Mouse (Mus musculus) neural tube, embryonic 14.5 days (tissue): ENCODE results near the gene Rfx7. TPM values are rescaled to one million over a fixed set of nuclear protein-coding genes. Genes with fewer than 3 reads are reported as not detected.

ENCODE experiments used
- microRNA-seq: library from miRNA; unstranded; fragments of <30 nt; microRNA quantifications from one replicate; pipeline ENCODE4, GENCODE M21; 2016
- polyA plus RNA-seq: library from polyadenylated mRNA; unstranded; fragments of >200 nt; fragmentation: Nextera tagmentation; extraction: Ambion mirVana; gene quantifications from 2 replicates; pipeline ENCODE4 v1.2.1, GENCODE M21; 2014

Rfx7 gene
- polyA plus RNA-seq, 1 experiment from 2014 or later = 29.9 TPM

Small RNA genes within 50 kb of the gene (microRNA-seq; reads per million reads assigned to microRNA genes)
- not detected for gene Gm28010

Other genes starting within 250 kb of the Rfx7 start
- 3.7 and 5.7 TPM in 2 replicates for gene Mns1, start 94.2 kb upstream of the Rfx7 start, polyA plus RNA-seq
- gene Tex9, start 40.0 kb upstream of the Rfx7 start, polyA plus RNA-seq = 26.8 and 32.2 TPM in 2 replicates
- 439 and 545 TPM in 2 replicates for gene Nedd4, start 130.1 kb downstream of the Rfx7 start, polyA plus RNA-seq